Mouse (Mus musculus) lung, postnatal 25 days (tissue): ENCODE data around the gene Sdhb.

Experiments
- DNase-seq: peaks from one replicate; pipeline ENCODE4 v3.0.0; 2022; ENCODE audit warnings: low spot score

Sdhb gene

DNA sequence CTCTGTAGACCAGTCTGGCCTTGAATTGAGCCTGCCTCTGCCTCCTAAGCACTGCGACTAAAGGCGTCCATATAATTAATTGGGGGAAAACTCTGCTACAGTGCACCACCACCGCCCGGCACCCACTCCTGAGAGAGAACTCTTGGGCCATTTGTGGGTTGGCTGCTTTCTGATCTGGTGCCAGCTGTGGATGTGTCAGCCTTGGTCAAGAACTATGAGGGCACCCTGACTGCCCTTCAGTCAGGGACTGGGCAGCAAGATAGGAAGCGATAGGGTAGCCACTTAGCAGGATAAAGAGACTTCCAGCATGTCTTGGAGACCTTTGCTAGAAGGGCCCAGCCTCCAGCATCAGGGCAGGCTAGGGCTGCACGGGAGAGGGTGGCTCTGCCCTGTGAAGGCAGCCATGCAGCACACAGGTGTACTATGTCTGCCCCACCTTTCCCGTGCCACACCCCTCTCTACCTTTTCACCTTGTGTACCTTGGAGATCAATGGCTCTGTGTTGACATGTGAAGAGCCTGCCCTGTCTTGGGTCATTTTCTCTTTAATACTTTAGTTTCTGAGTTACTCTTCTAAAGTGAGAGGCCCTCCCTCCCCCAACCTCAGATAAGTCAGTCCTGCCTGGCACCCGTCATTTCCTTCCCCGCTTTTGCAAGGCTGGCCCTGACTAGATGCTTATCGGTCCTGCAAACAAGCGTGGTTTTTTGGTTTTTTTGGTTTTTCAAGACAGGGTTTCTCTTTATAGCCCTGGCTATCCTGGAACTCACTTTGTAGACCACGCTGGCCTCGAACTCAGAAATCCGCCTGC is 17.1 kb downstream of the Sdhb start:
- no peak for DNase-seq

- no peak for DNase-seq
These were observed 20.6 kb downstream of the Sdhb start for GRCm38 (mm10) chr4:140981605-140982004.

GRCm38 (mm10) chr4:140982808-140983207 is 21.8 kb downstream of the Sdhb start:
- no peak for DNase-seq

GRCm38 (mm10) chr4:140983442-140983841 is 22.4 kb downstream of the Sdhb start:
- peak; percentile 80 for DNase-seq

- no peak for DNase-seq
These were observed 23.5 kb downstream of the Sdhb start for GRCm38 (mm10) chr4:140984544-140984943.

DNA sequence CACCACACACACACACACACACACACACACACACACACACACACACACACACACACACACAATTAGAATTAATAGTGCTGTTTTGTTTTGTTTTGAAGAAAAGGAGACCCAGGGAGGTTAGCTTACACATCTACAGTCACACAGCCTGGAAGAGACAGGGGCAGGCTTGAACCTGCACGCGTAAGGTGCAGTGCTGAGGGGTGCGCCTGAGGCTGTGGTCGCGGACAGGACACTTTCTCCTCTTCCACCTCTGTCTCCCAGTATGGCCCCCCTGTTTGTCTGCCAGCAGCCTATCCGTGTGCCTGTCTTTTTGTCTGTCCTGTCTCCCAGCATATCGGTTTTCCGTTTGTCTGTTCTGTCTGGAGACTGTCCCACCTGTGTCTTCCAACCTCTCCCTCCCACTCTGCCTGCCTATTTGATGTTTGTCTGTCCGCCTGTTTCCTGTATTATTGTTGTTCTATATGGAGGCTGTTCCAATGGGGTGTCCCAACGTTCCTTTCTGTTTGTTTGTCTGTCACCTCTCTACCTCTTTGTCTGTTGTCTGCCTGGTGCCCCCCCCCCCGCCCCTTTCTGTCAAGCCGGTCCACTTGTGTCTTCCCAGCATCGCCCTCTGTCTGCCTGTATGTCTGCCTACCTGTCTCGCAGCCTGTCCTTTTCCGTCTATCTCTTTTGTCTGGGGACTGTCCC is 25.2 kb downstream of the Sdhb start:
- DNase-seq = no peak

DNA sequence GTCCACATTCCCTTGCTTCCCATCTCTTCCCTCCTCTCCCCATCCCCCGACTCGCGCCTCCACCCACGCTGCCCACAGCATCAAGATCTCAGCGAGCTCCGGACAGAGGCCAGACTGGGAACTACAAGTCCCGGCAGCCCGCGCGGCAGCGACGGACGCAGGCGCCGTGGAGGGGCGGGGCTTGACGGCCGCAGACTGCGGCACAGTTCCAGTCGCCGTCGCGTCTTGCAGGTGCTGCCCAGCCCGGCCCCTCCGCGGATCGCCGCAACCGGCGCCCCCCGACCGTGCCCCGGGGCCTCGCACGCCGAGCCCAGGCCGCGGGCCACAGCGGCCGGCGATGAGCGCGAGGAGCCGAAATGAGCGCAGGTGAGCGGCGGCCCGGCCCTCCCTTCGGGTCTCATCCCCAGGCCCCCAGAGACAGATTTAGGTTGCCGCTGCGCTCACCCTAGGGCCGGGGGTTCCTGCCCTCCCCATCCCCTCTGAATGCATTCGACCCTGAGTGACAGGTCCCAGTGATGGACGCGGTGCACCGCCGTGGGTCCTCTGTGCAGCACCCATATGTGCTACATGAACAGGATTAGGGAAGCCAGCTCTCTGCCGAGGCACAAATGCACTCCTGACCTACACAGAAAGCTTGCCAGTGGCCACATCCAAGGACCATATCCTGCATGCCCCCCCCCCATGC is 25.9 kb downstream of the Sdhb start, which contains the start of gene Atp13a2:
TSS of gene Atp13a2 (plus strand) at position 163 of the 685 bp plus-strand sequence.
- peak; percentile 90 for DNase-seq

DNA sequence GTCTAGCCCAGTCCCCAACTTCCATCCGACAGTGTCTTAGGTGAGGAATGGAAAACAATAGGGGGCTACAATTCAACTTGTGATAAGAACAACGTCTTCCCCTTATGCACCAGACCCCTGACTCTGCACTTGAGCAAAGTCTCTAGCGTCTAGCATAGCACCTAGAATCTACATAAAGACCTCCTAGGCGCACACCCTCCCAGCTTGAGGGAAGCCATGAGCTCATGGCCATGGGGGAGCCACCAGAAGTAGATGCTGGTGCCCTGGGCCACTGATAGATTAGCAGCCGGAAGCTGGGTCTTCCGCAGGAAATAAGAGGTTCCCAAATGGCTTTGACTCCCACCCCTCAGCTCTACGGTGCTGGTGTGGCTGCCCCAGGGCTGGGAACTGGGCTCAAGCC is 26.5 kb downstream of the Sdhb start:
- DNase-seq = no peak

DNA sequence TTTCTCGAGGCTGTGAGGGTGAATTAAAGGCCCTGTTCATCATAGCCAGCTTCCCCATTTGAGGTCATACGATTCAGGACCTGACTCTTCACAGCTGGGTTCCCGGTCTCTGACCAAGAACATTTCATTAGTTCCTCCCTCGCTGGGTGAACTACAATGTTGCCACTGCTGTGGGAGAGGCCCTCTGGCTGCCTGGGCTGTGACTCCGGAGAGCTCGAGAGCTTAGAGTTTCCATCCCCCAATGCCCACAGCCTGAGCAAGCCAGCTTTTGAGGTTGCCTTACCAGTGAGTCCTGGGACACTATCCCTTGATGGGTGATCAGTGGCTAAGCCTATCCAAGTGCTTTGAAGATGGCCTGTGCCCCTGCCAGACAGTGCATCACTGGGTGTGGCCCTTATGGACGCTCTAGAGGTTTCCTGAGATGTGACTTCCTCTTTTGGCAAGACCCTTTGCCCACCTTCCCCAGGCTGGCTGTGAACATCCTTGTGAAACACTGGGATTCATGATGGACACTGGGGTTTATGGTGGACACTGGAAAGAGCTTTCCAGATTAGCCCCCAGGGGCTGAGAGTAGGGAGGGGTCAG is 27.8 kb downstream of the Sdhb start:
- peak; percentile 54 for DNase-seq

GRCm38 (mm10) chr4:140989447-140989846 is 28.4 kb downstream of the Sdhb start:
- no peak for DNase-seq

GRCm38 (mm10) chr4:140992215-140992614 is 31.2 kb downstream of the Sdhb start:
- DNase-seq = no peak

- DNase-seq = no peak
These were observed 32.8 kb downstream of the Sdhb start for GRCm38 (mm10) chr4:140993846-140994245.

GRCm38 (mm10) chr4:140995811-140996210 is 34.8 kb downstream of the Sdhb start:
- DNase-seq = no peak

- DNase-seq = no peak
These were observed 35.8 kb downstream of the Sdhb start for GRCm38 (mm10) chr4:140996812-140997211.

GRCm38 (mm10) chr4:141005983-141006382 is 45.0 kb downstream of the Sdhb start:
- DNase-seq = no peak

DNA sequence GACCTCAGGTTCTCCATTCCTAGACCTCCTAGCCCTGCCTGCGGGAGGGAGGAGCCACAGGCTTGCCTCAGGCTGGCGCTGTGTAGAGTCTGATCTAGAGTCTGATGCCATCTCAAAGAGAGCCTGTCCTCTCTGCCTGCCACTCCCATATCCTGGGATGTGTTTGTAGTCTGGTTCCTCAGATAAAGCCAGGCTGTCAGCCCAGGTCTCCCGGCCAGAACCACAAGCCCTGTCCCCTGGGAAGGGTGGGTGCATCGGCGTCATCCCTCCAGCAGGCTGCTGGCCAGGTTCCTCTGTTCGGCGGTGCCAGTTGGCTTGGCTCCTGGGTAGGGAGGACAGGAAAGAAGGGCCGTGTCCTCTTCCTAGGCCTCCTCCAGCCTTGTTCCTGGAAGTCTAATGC is 47.0 kb downstream of the Sdhb start:
- peak; percentile 86 for DNase-seq

DNA sequence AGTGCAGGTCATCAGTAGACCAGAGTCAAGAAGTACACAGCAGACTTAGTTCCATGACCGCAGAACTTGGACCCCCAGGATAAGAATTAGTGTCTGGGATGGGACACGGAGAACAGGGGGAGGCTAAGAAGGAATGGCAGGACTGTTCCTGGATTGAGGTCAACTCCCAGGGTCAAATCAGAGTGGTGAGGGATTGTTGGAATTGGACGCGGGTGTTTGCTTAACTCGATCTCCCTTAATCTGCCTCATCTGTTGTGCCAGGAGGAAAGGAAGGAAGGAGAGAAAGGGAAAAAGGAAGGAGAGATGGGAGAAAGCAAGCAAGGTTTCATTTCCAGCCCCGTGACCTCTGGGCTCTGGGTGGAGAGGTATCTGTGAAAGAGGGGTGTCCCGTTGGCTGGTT is 49.1 kb downstream of the Sdhb start, which contains the start of gene Mfap2:
TSS of gene Mfap2 (plus strand) at position 301 of the 400 bp plus-strand sequence.
- no peak for DNase-seq

DNA sequence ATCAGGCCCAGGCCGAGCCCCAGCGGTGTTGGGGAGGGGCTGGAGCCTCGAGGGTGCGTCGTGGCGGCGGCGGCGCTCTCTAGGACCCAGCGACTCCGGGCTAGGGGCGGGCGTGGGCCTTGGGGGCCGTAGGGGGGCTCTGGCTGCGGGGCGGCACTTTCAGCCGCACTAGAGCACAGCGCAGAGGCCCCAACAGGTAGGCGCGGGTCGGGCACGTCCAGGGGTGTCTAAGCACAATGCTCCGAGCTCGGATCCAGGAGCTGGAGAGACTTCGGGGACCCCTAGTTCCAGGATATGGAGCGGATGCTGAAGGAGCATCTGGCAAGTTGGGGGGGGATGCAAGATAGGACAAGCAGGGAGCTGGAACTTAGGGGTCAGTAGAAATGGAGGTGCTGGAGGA is 49.5 kb downstream of the Sdhb start:
- no peak for DNase-seq

GRCm38 (mm10) chr4:141010941-141011429 is 50.0 kb downstream of the Sdhb start:
- DNase-seq = no peak

- no peak for DNase-seq
These were observed 50.7 kb downstream of the Sdhb start for GRCm38 (mm10) chr4:141011556-141012328.

GRCm38 (mm10) chr4:141012558-141012957 is 51.6 kb downstream of the Sdhb start:
- DNase-seq = no peak
